Mouse (Mus musculus) adrenal gland, adult 8-10 months (tissue): ENCODE measurements around the gene Olfr609. TPM values are rescaled to one million over a fixed set of nuclear protein-coding genes. Genes with fewer than 3 reads are reported as not detected.
"Not testable (repeated sequence)": the region's sequence is repeated elsewhere in the genome, so short reads cannot be mapped to it uniquely, and the experiment has no call there.

ENCODE experiments used
- DNase-seq: peaks from one replicate; pipeline ENCODE4 v3.0.0; 2022
- total RNA-seq, 4 experiments: library from RNA; stranded (reverse); gene quantifications; 2 replicates each; pipeline ENCODE4 v1.2.4; 2022

Gene Olfr609
- total RNA-seq: not detected

- no peak for DNase-seq
These were observed at the start of gene Olfr609 for GRCm38 (mm10) chr7:103497962-103498361. Olfr609 (minus strand) TSS chr7:103498062.

GRCm38 (mm10) chr7:103542617-103543016 is 44.8 kb upstream of the Olfr609 start, which contains the start of gene Olfr612:
Olfr612 (minus strand) TSS chr7:103542717.
- DNase-seq: not testable (repeated sequence)

GRCm38 (mm10) chr7:103520746-103521145 is 22.9 kb upstream of the Olfr609 start, which contains the start of gene Olfr611:
Olfr611 (minus strand) TSS chr7:103520846.
- not testable (repeated sequence) for DNase-seq

- DNase-seq: no peak
These were observed 14.2 kb upstream of the Olfr609 start, which contains the start of gene Olfr610 for GRCm38 (mm10) chr7:103512022-103512421. Olfr610 (minus strand) TSS chr7:103512122.

GRCm38 (mm10) chr7:103477106-103477505 is 20.8 kb downstream of the Olfr609 start:
- not testable (repeated sequence) for DNase-seq

GRCm38 (mm10) chr7:103469577-103469976 is 28.3 kb downstream of the Olfr609 start, which contains the start of gene Olfr608:
Olfr608 (plus strand) TSS chr7:103469877.
- no peak for DNase-seq

- no peak for DNase-seq
These were observed 37.3 kb downstream of the Olfr609 start for GRCm38 (mm10) chr7:103460590-103460989.

- no peak for DNase-seq
These were observed 49.1 kb downstream of the Olfr609 start, which contains the start of gene Olfr606 for GRCm38 (mm10) chr7:103448746-103449145. Olfr606 (plus strand) TSS chr7:103449046.

- no peak for DNase-seq
These were observed 52.5 kb downstream of the Olfr609 start, which contains the start of gene Olfr605 for GRCm38 (mm10) chr7:103445339-103445738. Olfr605 (minus strand) TSS chr7:103445439.

Other genes starting within 250 kb of the Olfr609 start
- not detected for gene Usp17ld, start 245.6 kb downstream of the Olfr609 start, total RNA-seq
- not detected for gene Olfr596, start 192.4 kb downstream of the Olfr609 start, total RNA-seq
- gene Olfr597, start 181.7 kb downstream of the Olfr609 start, total RNA-seq: not detected
- gene Olfr598, start 174.5 kb downstream of the Olfr609 start, total RNA-seq: not detected
- gene Olfr599, start 162.1 kb downstream of the Olfr609 start, total RNA-seq: not detected
- gene Olfr600, start 148.4 kb downstream of the Olfr609 start, total RNA-seq: not detected
- not detected for gene Olfr601, start 135.4 kb downstream of the Olfr609 start, total RNA-seq
- not detected for gene Olfr603, start 111.9 kb downstream of the Olfr609 start, total RNA-seq
- not detected for gene Usp17lc, start 83.0 kb downstream of the Olfr609 start, total RNA-seq
- not detected for gene Olfr605, start 52.6 kb downstream of the Olfr609 start, total RNA-seq
- not detected for gene Olfr606, start 49.0 kb downstream of the Olfr609 start, total RNA-seq
- gene Olfr607, start 33.9 kb downstream of the Olfr609 start, total RNA-seq: not detected
- gene Olfr608, start 28.2 kb downstream of the Olfr609 start, total RNA-seq: not detected
- not detected for gene Olfr610, start 14.1 kb upstream of the Olfr609 start, total RNA-seq
- not detected for gene Olfr611, start 22.8 kb upstream of the Olfr609 start, total RNA-seq
- gene Olfr612, start 44.7 kb upstream of the Olfr609 start, total RNA-seq: not detected
- gene Olfr613, start 50.0 kb upstream of the Olfr609 start, total RNA-seq: not detected
- not detected for gene Olfr615, start 58.0 kb upstream of the Olfr609 start, total RNA-seq
- gene Olfr616, start 71.1 kb upstream of the Olfr609 start, total RNA-seq: not detected
- gene Olfr617, start 75.0 kb upstream of the Olfr609 start, total RNA-seq: not detected
- gene Olfr618, start 92.0 kb upstream of the Olfr609 start, total RNA-seq: not detected
- not detected for gene Olfr619, start 102.5 kb upstream of the Olfr609 start, total RNA-seq
- not detected for gene Olfr620, start 114.5 kb upstream of the Olfr609 start, total RNA-seq
- not detected for gene Olfr622, start 144.6 kb upstream of the Olfr609 start, total RNA-seq
- not detected for gene Olfr623, start 165.6 kb upstream of the Olfr609 start, total RNA-seq
- under 1 TPM in 1 of 4 experiments, not detected in 3; 0.06 TPM for gene Olfr624, start 173.1 kb upstream of the Olfr609 start, total RNA-seq
- gene Olfr625-ps1, start 184.7 kb upstream of the Olfr609 start, total RNA-seq: not detected
- not detected for gene Olfr243, start 216.6 kb upstream of the Olfr609 start, total RNA-seq
- not detected for gene Olfr628, start 232.3 kb upstream of the Olfr609 start, total RNA-seq
- gene Olfr629, start 246.9 kb upstream of the Olfr609 start, total RNA-seq: not detected